Mouse (Mus musculus): Measurements from ENCODE around the gene Krt31. TPM values are rescaled to one million over a fixed set of nuclear protein-coding genes. Genes with fewer than 3 reads are reported as not detected.

Gene Krt31
- polyA plus RNA-seq (2017; shearing (Covaris generic)): not detected

DNA sequence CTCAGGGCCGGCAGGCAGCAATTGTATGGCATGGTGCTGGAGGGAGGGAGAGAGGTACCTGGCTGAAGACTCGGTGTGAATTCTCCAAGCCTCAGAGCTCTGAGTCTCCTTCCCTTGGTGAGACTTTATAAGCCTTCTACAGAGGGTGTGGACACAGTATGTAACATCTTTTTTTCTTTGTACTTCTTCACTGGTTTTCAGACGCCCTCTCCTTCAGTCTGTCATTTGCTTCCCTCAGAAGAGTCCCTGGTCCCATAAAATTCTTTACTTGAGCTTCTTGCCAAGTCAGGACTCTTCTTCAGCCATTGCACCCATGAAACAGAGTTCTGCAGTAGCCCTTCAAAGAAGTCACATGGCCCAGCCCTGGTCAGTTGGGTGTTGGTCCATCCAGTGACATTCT lies at the start of gene Krt31:
Gene Krt31, minus strand, starts transcription at position 101 of the 400 bp plus-strand sequence.
- ATAC-seq: no peak

DNA sequence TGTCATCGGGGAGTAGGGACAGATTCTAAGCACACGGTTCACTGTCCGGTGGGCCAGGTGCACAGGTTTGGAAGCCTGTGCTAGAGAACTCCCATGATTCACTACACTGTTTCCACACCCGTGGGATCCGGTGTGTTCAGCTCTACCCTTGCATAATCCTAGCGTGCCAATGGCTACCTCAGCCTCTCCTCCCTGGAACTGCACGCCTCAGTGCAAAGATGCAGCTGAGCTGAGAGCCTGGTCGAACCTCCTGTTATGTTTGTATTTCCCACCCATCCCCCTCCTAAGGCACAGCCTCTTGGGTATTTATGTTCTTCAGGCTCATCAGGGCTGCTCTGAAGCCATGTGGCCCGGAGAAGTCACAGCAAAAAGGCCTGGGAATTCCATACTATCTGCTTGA lies 47.5 kb upstream of the Krt31 start:
- ATAC-seq: no peak

DNA sequence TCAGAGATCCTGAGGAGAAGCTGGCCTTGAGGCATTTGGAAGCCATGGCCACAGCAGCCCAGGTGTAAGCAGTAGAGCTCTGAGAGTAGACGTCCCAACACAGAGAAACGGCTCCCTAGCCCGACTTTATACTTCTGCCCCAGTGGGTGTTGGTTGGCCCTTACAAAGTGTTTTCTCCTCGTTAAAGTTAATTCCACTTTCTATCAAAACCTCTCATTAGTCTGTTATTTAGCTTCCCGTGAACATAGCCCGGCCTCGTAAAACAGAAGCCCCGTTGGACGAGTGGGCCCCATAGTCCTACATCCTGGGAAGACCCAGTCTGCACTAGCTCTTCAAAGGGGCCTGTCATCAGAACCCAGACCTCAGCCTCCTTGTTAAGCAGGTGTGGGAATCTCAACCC lies 45.8 kb upstream of the Krt31 start, which contains the start of gene Krt35:
Gene Krt35, minus strand, starts transcription at position 101 of the 400 bp plus-strand sequence.
- no peak for ATAC-seq

DNA sequence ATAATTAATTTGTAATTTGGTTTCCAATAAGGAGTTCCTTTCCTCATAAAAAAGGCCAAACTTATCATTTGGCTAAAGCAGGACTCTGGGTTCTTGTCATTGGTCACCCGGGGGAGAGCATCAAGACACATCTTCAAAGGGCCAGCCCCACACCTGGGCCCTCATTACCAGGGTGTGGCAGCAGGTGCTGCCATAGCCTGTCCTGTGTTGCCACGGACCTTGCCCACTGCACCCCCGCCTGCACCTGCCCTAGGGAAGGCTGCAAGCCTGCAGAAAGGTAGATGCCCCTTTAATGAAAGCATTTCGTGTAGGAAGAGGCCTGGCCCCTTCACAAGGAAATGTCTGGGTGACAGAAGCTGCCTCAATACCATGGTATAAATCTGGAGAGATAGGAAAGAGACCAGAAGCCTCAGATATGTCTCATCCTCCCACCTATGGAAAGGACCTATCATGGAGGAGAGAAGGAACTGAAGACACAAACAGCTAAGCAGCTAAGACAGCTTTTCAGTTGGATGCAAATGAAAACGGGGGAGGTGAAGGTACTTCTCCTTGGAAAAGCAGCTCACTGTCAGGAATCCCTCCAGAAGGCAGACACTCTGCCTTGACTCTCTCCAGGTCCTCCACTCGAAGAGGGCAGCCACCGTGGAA lies 38.2 kb upstream of the Krt31 start:
- no peak for ATAC-seq

DNA sequence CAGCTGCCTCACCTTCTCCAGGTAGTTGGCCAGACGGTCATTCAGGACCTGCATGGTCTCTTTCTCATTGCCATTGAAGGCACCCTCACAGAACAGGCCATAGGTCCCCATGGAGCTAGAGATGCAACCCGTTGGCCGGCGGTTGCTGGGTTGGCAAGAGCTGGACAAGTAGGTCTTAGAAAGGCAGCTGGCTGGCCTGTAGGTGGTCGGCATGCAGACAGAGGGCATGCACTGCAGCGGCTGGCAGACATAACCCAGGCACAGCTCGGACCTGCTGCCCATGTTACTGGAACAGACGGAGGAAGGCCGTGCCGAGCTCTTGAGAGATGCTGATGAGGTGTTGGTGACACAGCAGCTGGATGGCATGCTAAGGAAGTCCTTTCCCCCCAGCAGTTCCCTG lies 37.5 kb upstream of the Krt31 start, which contains the start of gene Krt32:
Gene Krt32, minus strand, starts transcription at position 366 of the 400 bp plus-strand sequence.
- no peak for ATAC-seq

DNA sequence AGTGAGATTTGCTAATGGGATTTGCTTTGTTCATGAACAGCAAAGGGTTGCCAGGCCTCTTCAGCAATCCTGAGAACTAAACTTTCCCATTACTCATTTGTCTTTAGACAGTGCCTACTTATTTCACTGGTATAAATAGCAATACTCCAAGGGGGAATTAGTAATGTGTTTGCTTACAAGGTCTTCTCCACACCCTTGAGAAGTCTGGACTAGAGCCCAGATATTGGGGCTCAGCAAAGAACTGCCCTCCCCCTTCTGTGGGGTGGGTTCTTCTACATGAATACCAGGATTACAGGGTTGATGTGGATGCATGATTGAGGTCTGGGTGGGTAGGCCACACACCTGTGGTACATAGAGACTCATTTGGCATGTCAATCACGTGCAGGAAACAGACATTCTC lies 23.5 kb upstream of the Krt31 start:
- no peak for ATAC-seq

DNA sequence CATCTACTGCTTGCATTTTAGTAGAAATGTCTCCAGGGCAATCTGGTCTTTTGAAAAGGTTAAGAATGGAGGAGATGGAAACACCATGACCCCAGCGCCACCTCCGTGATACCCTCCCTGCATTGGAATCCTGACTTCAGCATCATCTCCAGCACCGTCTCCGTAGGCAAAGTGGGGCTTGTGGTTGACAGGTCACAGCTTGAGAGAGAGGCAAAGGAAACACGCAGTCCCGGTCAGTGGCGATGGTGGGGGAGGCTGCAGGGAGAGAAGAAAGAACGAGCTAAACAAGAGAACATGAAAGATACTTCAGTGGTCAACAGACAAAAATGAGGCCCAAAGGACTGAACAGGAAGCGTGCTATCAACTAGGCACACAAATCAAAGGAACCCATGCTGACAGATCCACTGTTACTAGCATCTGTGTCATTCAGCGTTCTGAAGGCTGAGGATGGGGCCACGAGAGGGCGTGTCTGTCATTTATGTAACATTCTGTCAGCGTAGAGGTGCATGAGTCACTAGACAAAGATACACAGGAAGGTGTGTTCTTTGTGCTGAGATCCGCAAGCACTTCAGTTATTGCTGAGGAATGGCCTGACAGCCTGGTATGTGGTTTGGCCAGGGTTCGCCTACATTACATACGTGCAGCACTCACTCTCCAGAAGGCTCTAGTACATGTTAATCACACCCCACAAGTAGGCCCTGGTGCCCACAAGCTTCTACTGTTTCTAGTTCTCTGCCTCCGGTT lies 17.1 kb upstream of the Krt31 start:
- no peak for ATAC-seq

DNA sequence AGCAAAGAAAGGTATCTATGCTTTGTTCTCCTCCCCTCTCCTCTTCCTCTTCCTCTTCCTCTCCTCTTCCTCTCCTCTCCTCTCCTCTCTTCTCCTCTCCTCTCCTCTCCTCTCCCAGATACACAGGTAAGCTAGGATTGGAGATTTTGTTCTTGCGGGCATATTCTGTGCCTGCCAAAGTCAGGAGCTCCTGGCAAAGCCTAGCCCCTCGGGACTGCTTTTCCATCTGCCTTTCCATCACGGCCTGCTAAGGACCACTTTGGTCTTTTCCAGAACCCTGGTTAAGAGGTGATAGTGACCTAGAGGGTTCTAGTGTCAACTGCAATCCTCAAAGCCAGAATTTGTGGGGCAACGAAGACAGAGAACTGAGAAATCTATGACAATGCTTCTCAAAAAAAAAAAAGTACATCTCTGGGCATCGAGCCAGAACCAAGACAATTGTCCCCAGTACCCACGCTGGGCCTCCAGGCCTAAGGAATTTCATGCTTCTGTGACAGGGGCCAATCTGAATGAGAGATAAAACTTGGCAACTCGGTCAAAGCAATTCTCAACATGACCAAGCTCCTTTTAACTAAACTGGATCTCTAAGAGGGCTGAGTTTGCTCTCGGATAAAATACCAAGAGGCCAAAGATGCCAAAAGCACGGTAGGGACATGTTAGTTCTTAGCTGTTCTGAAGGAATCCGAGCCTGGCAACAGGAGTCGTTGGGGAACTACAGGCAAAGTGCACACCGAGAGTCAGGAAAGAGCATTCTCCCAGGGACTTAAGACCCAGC lies 16.1 kb upstream of the Krt31 start:
- ATAC-seq: no peak

DNA sequence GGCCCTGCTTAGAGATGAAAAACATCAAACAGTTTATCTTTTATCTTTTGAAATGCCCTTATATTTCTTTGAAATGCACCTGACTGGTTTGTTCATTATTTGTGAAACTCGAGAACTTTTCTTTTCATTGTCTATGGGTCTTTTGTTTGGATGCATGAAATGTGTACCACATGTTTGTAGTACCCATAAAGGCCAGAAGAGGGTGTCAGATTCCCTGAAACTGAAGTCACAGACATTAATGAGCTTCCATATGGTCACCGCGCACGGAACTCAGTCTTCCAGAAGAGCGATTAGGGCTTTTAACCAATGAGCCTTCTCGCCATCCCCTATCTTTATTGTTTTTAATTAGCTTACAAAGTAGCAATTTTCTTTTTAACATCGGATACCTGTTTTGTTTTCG lies 8.5 kb upstream of the Krt31 start:
- no peak for ATAC-seq

DNA sequence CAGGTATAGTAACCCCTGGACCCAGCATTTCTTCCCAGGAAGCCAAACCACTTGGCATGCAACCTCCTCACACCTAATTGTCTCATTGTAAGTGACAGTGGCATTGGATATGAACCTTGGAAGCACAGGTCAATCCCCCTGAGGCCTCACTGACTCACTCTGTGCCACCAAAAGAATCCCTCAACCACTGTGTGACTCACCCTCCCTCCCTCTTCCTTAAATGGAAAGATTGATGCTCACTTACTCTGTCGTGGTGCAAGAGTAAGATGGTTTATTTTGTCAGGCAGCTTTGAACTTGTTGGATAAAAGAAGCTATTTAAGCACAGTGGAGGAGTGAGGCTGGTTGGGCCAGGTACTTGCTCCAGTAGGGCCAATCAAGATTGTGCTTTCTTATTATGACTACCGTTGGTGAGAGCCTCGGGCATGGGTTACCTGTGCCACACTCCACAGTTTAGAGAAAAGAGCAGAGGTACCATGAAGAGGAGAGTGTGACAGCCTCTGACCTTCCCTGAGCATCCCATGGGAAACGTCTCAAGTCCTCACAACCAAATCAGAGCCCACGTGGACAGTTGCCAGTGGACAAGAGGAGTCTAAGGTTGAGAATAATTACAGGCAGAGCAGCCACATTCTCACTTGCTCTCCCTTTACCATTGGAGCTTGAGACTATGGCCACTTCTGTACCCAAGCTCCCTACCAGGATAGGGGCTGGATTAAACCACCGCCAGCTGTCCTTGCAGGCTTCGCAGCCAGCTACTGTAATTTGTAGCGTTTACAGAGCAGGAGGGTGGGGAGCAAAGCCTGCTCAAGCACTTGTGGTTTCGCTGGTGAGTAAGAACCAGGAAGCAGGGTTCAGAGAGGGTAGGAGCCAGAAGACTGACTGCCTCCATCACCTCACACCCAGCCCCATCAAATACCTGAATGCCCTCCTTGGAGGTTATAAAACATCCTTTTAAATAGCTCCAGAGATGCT lies 5.6 kb upstream of the Krt31 start:
- no peak for ATAC-seq

DNA sequence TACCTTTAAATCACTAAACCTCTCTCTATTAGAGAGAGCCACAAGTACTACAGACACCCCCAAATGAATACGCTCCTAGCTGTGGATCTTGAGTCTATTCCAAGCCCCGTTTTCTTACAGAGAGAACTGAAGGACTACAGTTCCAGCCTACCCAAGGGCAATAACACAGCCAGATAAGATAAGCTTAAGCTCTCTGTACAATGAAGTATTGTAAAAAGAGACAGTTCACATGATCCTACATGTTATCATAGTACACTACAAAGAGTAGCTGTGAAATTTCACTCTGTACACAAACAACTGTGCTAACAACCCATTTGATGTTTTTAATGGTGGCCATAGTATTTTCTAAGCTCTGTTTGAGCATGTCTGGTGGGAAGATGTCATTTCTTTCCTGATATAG lies 3.2 kb downstream of the Krt31 start:
- no peak for ATAC-seq

DNA sequence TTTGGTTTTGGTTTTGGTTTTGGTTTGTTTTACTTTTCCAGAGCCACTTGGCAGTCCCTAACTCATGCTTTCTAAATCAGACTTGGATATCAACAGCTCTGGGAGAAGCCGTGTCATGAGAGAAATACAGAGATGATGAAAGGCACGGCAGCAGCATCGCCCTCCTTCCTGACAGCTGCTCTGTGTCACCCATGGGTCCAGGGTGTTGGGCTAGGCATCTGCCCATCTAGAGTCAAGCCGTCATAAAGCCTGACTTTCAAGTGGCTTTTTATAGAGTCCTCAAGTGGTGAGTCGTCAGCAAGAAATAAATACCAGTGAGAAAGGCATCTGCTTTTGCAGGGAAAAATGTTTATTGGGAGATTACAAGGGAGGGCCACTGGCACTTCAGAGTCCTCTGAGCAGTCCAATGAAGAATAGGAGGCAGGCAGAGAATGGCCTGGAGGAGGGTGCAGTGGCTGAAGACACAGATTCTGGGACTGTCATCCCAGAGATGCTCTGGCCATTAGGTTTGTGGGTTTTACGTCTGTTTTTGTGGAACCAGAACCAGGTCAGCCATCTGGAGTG lies 4.0 kb downstream of the Krt31 start:
- no peak for ATAC-seq

DNA sequence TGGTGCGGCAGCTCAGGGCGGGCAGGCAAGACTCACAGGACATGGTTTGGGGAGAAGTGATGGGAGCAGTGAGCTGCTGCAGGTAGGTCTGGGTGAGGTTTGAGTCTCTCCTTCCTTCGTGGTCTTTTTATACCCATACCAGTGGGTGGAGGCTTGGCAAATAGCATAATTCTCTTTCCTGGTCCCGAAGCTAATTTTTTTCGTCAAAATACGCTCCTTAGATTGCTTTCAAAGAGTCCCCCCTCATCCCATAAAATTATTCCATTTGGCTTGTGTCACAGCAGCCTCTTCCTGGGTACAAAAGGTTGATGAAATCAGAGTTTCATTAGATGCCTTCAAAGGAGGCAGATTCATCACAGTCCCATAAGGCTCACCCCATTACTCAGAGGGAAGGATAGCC lies 8.9 kb downstream of the Krt31 start, which contains the start of gene Krt34:
Gene Krt34, minus strand, starts transcription at position 101 of the 400 bp plus-strand sequence.
- ATAC-seq: no peak

DNA sequence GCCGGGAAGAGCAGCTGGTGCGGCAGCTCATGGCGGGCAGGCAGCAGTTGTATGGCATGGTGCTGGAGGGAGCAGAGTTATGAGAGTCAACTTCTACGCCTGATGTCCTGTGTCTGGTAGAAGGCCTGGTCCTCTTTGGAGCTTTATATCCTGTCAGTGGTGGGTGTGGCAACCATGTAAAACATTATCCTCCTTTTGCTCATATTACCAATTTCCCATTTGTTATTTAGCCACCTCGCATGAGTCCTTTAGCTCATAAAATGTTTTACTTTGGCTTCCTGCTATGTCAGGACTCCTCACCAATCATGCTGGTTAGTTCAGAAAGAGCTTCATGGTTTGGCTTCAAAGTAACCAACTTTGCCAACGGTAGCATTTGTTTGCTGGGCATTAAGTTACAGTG lies 20.6 kb downstream of the Krt31 start, which contains the start of gene Krt33b:
Gene Krt33b, minus strand, starts transcription at position 101 of the 400 bp plus-strand sequence.
- ATAC-seq: no peak

DNA sequence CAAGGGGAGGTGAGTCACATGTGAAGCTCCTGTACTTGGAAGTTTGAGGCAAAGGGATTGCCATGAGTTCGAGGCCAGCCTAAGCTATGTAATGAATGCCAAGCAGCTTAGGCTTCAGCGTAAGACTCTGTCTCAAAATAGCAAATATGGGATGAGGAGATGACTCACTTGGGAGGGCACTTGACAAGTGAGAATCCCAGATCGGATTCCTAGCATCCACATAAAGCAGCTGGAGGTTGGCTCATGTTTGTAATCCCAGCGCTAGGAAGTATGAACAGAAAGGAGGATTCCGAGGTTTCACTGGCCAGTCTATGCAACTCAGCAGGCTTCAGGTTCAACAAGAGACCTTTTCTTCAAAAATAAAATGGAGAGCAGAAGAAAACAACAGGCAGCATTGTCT lies 28.9 kb downstream of the Krt31 start:
- no peak for ATAC-seq

DNA sequence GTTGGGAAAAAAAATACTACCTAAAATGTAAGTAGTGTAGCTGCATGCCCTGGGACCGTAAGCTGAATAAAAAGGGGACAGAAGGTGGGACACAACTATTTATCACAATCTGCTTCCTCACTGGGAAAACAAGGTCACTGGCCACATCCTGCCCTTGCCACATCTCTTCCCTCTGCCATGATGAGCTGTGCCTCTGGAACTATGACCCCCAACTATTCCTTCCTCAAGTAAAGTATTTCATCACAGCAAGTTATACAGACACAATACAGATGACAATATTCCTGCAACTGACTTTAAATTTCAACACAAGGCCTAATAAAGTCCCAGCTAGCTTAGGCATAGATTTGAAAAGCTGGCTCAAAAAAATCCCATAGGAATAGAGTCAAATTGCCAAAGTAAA lies 30.9 kb downstream of the Krt31 start:
- no peak for ATAC-seq

DNA sequence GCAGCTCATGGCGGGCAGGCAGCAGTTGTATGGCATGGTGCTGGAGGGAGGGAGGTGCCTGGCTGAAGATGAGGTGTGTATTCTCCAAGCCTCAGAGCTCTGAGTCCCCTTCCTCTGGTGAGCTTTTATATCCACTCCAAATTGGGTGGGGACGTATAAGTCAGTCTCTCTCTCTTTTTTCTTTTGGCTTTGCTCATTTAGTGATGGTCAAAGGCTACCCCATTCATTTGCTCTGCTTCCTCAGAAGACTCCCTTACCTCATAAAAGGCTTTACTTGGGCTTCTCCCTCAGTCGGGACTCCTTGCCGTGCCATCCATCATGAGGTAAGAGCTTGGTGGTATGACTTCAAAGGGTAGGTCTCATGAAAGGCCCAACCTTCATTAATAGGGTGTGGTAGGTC lies 34.2 kb downstream of the Krt31 start, which contains the start of gene Krt33a:
Gene Krt33a, minus strand, starts transcription at position 101 of the 400 bp plus-strand sequence.
- no peak for ATAC-seq

DNA sequence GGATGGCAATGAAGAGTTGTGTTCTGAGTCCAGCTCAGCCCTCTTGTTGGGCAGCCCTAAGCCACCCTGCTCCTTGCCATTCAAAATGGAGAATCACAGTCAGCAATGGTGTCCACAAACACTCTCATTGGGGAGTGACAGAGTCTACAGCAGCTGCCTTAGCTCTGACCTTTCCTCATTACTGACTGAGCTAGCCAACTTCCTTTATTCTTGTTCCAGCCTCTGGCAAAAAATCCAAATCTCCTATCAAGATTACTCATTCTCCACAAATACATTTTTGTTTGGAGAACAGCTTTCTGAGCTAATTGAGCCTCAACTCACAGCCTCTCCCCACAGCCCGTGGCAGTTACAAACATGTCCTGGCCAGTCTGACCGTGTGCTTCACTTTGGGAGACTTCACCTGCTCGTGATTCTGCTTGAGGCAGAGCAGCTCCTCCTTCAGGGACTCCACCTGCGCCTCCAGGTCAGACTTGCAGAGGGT lies 36.6 kb downstream of the Krt31 start:
- no peak for ATAC-seq

DNA sequence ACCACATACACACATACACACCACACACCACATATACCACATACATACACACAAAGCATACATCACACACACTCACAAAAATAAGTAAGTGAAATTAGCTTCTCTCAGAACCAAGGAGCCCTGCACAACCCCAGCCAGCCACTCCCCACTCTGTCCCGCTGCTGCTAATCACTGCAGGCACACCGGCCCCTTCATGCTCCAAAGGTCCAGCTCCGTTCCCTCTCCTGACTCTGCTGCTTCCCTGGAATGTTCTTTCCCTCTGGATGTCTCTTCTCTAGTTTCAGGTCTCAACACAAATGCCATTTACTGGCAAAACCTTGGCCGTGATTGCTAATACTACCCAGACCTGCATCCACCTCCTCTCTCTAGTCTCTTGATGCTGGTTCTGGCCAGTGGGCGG lies 39.7 kb downstream of the Krt31 start:
- no peak for ATAC-seq

DNA sequence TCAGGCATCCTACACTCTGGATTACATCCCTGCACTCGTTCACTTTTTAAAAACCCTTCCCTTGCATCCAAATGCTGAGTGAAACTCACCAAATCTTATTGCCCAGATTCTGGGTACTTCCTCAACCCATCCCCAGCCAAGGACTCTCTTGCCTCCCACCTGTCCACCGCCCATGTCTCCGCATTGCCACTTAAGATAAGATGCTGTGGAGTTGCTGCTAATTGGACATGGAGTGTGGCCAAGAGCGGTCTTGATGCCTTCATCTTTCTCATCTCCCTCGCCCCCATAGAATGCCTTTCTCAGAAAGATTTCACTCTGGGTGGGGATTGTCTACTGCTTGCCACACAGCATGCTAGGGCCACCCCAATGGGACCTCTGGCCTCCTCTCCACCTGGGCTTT lies 42.0 kb downstream of the Krt31 start:
- no peak for ATAC-seq

DNA sequence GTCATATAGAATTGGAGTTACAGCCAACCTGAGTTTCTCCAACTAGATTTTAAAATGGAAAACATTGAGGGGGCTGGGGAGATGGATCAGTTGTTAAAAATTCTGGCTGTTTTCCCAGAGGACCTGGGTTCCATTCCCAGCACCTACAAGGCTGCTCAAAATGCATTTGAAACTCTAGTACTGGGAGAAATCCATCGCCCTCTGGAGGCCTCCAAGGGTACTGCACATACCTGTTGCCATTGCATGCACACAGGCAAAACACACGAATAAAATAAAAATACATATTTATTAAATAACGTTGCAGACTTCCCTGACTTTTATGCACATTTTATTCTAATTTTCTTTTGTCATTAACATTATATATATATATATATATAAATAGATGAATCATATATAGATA lies 43.7 kb downstream of the Krt31 start:
- ATAC-seq: no peak

Data from inflammation-experienced regulatory T-cells, adult 6 months (primary cell).